Mouse (Mus musculus) CH12.LX (cell line): ENCODE results near the gene Flad1. TPM values are rescaled to one million over a fixed set of nuclear protein-coding genes. Genes with fewer than 3 reads are reported as not detected.

Experiments
- DNase-seq: peaks from one replicate; pipeline ENCODE4 v3.0.0-alpha.2; 2013; ENCODE audit errors: extremely low read depth
- H3K27ac ChIP-seq: 2 replicates; pipeline ENCODE4 v1.5.1; 2012; ENCODE audit warnings: low read depth, mild to moderate bottlenecking, control low read depth, moderate library complexity; ENCODE audit not compliant: insufficient read depth
- H3K27me3 ChIP-seq: replicated peaks from 2 replicates; pipeline ENCODE3; 2012; ENCODE audit warnings: inconsistent platforms
- H3K36me3 ChIP-seq, 2 experiments: replicated peaks in 1 of 2; 2 replicates each; pipeline versions ENCODE3 to v1.6.1; 2012; ENCODE audit warnings: inconsistent platforms in 1 of 2, low read length in 1 of 2, mild to moderate bottlenecking in 1 of 2, mixed read lengths in 1 of 2, moderate library complexity in 1 of 2; ENCODE audit not compliant: control insufficient read depth in 1 of 2, insufficient read depth in 1 of 2
- H3K4me1 ChIP-seq, 2 experiments: 2 replicates each; pipeline ENCODE4 v1.6.1; 2012; ENCODE audit warnings: inconsistent platforms in 1 of 2, moderate library complexity in 1 of 2; ENCODE audit not compliant: insufficient read depth in 2 of 2, control insufficient read depth in 1 of 2
- H3K4me2 ChIP-seq: 2 replicates; pipeline ENCODE4 v1.6.1; 2012; ENCODE audit warnings: low read depth, mild to moderate bottlenecking, control low read depth; ENCODE audit not compliant: poor library complexity, insufficient read depth, severe bottlenecking
- H3K4me3 ChIP-seq, 3 experiments: fragments of 150-350 bp in 1 of 3; sonication (generic) in 1 of 3; replicated peaks in 1 of 3; 2 replicates each; pipeline versions ENCODE3 to v1.5.1; 2011 to 2012; ENCODE audit warnings: low read depth in 2 of 3, low read length in 2 of 3, mild to moderate bottlenecking in 2 of 3, moderate library complexity in 2 of 3, control low read depth in 1 of 3, improper control_type of control experiment in 1 of 3, inconsistent platforms in 1 of 3, mixed read lengths in 1 of 3; ENCODE audit not compliant: poor library complexity in 1 of 3
- H3K79me2 ChIP-seq: replicated peaks from 2 replicates; pipeline ENCODE4 v1.6.1; 2012; ENCODE audit warnings: mild to moderate bottlenecking, moderate library complexity; ENCODE audit not compliant: control insufficient read depth, poor library complexity, insufficient read depth, severe bottlenecking; ENCODE audit errors: extremely low read depth
- H3K9ac ChIP-seq: 2 replicates; pipeline ENCODE4 v1.6.1; 2012; ENCODE audit warnings: low read depth, mild to moderate bottlenecking, control low read depth, moderate library complexity; ENCODE audit not compliant: insufficient read depth
- H3K9me3 ChIP-seq: replicated peaks from 2 replicates; pipeline ENCODE3; 2012; ENCODE audit warnings: low read length, inconsistent platforms, mixed read lengths
- BHLHE40 ChIP-seq: IDR thresholded peaks from 2 replicates; pipeline ENCODE4 v1.6.1; 2011; ENCODE audit warnings: mild to moderate bottlenecking, low read depth, low read length, improper control_type of control experiment
- CHD1 ChIP-seq: IDR thresholded peaks from 2 replicates; pipeline ENCODE4 v1.6.1; 2012; ENCODE audit warnings: low read depth, low read length, improper control_type of control experiment, inconsistent platforms
- CTCF ChIP-seq, 2 experiments: IDR thresholded peaks in 1 of 2; conservative IDR thresholded peaks in 1 of 2; 2 replicates each; pipeline ENCODE4 v1.5.1; 2011 to 2012; ENCODE audit warnings: low read depth in 2 of 2, low read length in 2 of 2, improper control_type of control experiment in 1 of 2, inconsistent platforms in 1 of 2, mild to moderate bottlenecking in 1 of 2, moderate library complexity in 1 of 2
- E2F4 ChIP-seq: IDR thresholded peaks from 2 replicates; pipeline ENCODE4 v1.6.1; 2011; ENCODE audit warnings: low read depth, low read length, improper control_type of control experiment; ENCODE audit not compliant: insufficient replicate concordance
- ELF1 ChIP-seq: IDR thresholded peaks from 2 replicates; pipeline ENCODE4 v1.6.1; 2014; ENCODE audit warnings: low read depth, mild to moderate bottlenecking, inconsistent platforms, low read length, improper control_type of control experiment
- EP300 ChIP-seq: IDR thresholded peaks from 2 replicates; pipeline ENCODE4 v1.6.1; 2011; ENCODE audit warnings: low read length, improper control_type of control experiment
- ETS1 ChIP-seq: conservative IDR thresholded peaks from 2 replicates; pipeline ENCODE4 v1.6.1; 2012; ENCODE audit warnings: low read depth, mild to moderate bottlenecking, inconsistent platforms, low read length, improper control_type of control experiment, moderate library complexity
- HCFC1 ChIP-seq: IDR thresholded peaks from 2 replicates; pipeline ENCODE4 v1.6.1; 2012; ENCODE audit warnings: low read depth, mild to moderate bottlenecking, inconsistent platforms, low read length, improper control_type of control experiment
- JUN ChIP-seq: IDR thresholded peaks from 2 replicates; pipeline ENCODE4 v1.6.1; 2011; ENCODE audit warnings: low read depth, mild to moderate bottlenecking, low read length, improper control_type of control experiment, moderate library complexity; ENCODE audit not compliant: insufficient read depth
- JUND ChIP-seq: conservative IDR thresholded peaks from 2 replicates; pipeline ENCODE4 v1.6.1; 2011; ENCODE audit warnings: low read depth, low read length, improper control_type of control experiment
- MAFK ChIP-seq: IDR thresholded peaks from 2 replicates; pipeline ENCODE4 v1.6.1; 2011; ENCODE audit warnings: low read length, improper control_type of control experiment; ENCODE audit not compliant: insufficient replicate concordance
- MYC ChIP-seq: IDR thresholded peaks from 2 replicates; pipeline ENCODE4 v1.6.1; 2011; ENCODE audit warnings: low read depth, mild to moderate bottlenecking, improper control_type of control experiment, low read length
- NELFE ChIP-seq: IDR thresholded peaks from 2 replicates; pipeline ENCODE4 v1.6.1; 2011; ENCODE audit warnings: low read depth, low read length, improper control_type of control experiment
- PAX5 ChIP-seq: IDR thresholded peaks from 2 replicates; pipeline ENCODE4 v1.6.1; 2012; ENCODE audit warnings: low read length, inconsistent platforms, mixed read lengths
- POLR2A ChIP-seq: IDR thresholded peaks from 2 replicates; pipeline ENCODE4 v1.6.1; 2011; ENCODE audit warnings: low read depth, mild to moderate bottlenecking, improper control_type of control experiment, low read length
- RCOR1 ChIP-seq: conservative IDR thresholded peaks from 2 replicates; pipeline ENCODE4 v1.6.1; 2012; ENCODE audit warnings: low read depth, mild to moderate bottlenecking, inconsistent platforms, low read length, improper control_type of control experiment
- TBP ChIP-seq: conservative IDR thresholded peaks from 2 replicates; pipeline ENCODE4 v1.6.1; 2011; ENCODE audit warnings: low read depth, low read length, improper control_type of control experiment
- TCF12 ChIP-seq: IDR thresholded peaks from 2 replicates; pipeline ENCODE4 v1.6.1; 2014; ENCODE audit warnings: low read depth, mild to moderate bottlenecking, inconsistent platforms, low read length, improper control_type of control experiment
- UBTF ChIP-seq: IDR thresholded peaks from 2 replicates; pipeline ENCODE4 v1.6.1; 2012; ENCODE audit warnings: low read depth, mild to moderate bottlenecking, inconsistent platforms, low read length, improper control_type of control experiment, moderate library complexity
- USF1 ChIP-seq: IDR thresholded peaks from 2 replicates; pipeline ENCODE4 v1.6.1; 2014; ENCODE audit warnings: low read depth, mild to moderate bottlenecking, inconsistent platforms, low read length, improper control_type of control experiment
- USF2 ChIP-seq: conservative IDR thresholded peaks from 2 replicates; pipeline ENCODE4 v1.6.1; 2011; ENCODE audit warnings: low read depth, low read length, improper control_type of control experiment
- ZNF384 ChIP-seq: IDR thresholded peaks from 2 replicates; pipeline ENCODE4 v1.6.1; 2012; ENCODE audit warnings: low read depth, low read length, improper control_type of control experiment, inconsistent platforms
- dilution Hi-C: fragments of 300-500 bp; cut with MboI; formaldehyde crosslinking; loops from 2 replicates; pipeline ENCODE4 v1.14.3; 2020; ENCODE audit warnings: low sequenced_read_pairs; ENCODE audit not compliant: extremely low pct_unique_long_range_greater_than_20kb, extremely low pct_ligation_motif_present
- in situ Hi-C: fragments of 300-500 bp; cut with MboI; formaldehyde crosslinking; loops from 3 replicates; pipeline ENCODE4 v1.14.3; 2019; ENCODE audit warnings: low sequenced_read_pairs, low pct_ligation_motif_present, low pct_unique_long_range_greater_than_20kb, mixed read lengths
- polyA plus RNA-seq: library from polyadenylated mRNA; unstranded; fragments of >175 nt; gene quantifications from 2 replicates; pipeline ENCODE4 v1.2.1, GENCODE M21; 2012; ENCODE audit warnings: low read depth; ENCODE audit not compliant: insufficient read length
- total RNA-seq, 2 experiments: library from RNA; depleted of rRNA; stranded (reverse); fragments of 300-350 nt in 1 of 2; fragments of >200 nt in 1 of 2; gene quantifications; 2 replicates each; pipeline ENCODE4 v1.2.3; 2012 to 2014

Flad1 gene
- total and polyA plus RNA-seq, 3 experiments: 26.0 to 31.1 (median 26.9) TPM

GRCm38 (mm10) chr3:89408448-89408847, 3.2 kb downstream of the Flad1 start:
- TF ChIP-seq RCOR1 (no peak), JUN (no peak), UBTF (no peak), JUND (no peak), MYC (no peak)
- H3K4me1 ChIP-seq: peaks cover 6 to 62% of the 10 kb centered on the region in 2 experiments
- in situ Hi-C loops (no loop called here), dilution Hi-C loops (no loop called here)
- peaks cover 37 to 61% of the 10 kb centered on the region in 2 experiments for H3K36me3 ChIP-seq
- no peaks in the 10 kb centered on the region for H3K27me3 ChIP-seq
- no peak overlapping the region for H3K27ac ChIP-seq
- H3K4me2 ChIP-seq: no peak overlapping the region
- no peak overlapping the region for H3K9ac ChIP-seq
- H3K4me3 ChIP-seq: no peak overlapping the region
- peaks cover 5% of the 10 kb centered on the region for H3K9me3 ChIP-seq
- DNase-seq: no peak
- H3K79me2 ChIP-seq: 0 out of 2 replicates have a peak, but pooled peaks cover 6% of the 10 kb centered on the region

GRCm38 (mm10) chr3:89406887-89407286, 4.8 kb downstream of the Flad1 start:
- H3K4me2 ChIP-seq: no peak overlapping the region
- 0 out of 2 replicates have a peak, but pooled peaks cover 6% of the 10 kb centered on the region for H3K79me2 ChIP-seq
- DNase-seq: no peak
- TF ChIP-seq HCFC1 (no peak), UBTF (no peak), POLR2A (no peak), TBP (no peak), ELF1 (no peak), EP300 (no peak), CHD1 (no peak), E2F4 (no peak), BHLHE40 (no peak), NELFE (no peak), MAFK (no peak), TCF12 (no peak), PAX5 (no peak), ETS1 (no peak), CTCF (conservative IDR thresholded peaks at IDR 0.05 in 1 of 2, IDR thresholded peaks at IDR 0.05 in 1 of 2; ENCODE audit: low read depth in 2 of 2, low read length in 2 of 2) (no peak), USF1 (no peak), ZNF384 (no peak), USF2 (no peak)
- in situ Hi-C loops: no loop called here
- no peak overlapping the region for H3K4me3 ChIP-seq
- no peak overlapping the region for H3K9ac ChIP-seq
- dilution Hi-C loops: no loop called here
- H3K9me3 ChIP-seq: peaks cover 5% of the 10 kb centered on the region
- H3K27me3 ChIP-seq: no peaks in the 10 kb centered on the region
- peaks cover 52 to 71% of the 10 kb centered on the region in 2 experiments for H3K36me3 ChIP-seq
- no peak overlapping the region for H3K27ac ChIP-seq
- H3K4me1 ChIP-seq: peaks cover 6 to 65% of the 10 kb centered on the region in 2 experiments
